Mouse (Mus musculus) frontal cortex, postnatal 10 days (tissue): ENCODE results near the gene Mndal.
"Not testable (repeated sequence)": the region's sequence is repeated elsewhere in the genome, so short reads cannot be mapped to it uniquely, and the experiment has no call there.

ENCODE experiments used
- DNase-seq, 2 experiments: peaks; one replicate each; pipeline ENCODE4 v3.0.0; 2022; ENCODE audit warnings: low spot score in 2 of 2, mixed read lengths in 1 of 2

Gene Mndal

DNA sequence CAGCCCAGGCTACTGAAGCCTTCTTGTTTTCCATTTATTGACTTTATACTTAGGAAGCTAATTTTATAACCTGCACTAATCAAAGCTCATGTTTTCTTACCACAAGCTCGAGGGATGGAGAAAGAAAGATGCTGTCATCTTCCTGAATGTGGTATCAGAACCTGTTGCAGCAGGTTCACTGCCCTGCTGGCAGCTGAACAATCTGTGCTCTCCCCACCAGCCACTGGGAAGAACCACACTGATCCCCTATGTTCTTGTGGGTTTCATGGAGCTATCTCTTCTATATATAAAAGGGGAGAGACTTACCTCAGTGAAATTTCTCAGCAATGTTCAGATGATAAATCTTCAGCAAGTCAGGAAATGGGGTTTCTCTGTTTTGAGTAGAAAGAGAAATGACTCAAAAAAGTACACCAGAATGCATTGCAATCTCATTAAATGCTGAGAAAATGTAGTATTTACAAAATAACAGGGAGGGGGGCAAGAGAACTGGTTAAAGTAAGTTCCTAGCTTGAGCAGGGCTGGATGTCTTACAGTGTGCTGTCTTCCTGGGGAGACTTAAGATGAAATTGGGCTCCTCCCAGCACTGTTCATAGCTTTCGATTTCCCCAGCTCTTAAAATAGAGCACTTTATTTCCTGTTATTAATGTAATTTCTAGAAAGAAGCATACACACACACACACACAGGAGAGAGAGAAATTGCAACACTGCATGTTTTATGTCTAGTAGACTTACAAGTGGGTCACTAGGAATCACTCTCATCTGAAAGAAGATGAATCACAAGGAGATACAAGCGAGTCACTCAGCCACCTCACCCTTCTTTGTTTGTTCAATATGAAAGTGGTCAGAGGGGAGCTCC, at the start of gene Mndal, which contains the start of gene Ifi203:
Gene Mndal, minus strand, starts transcription at position 568 of the 856 bp plus-strand sequence.
Gene Ifi203, minus strand, starts transcription at position 749 of the 856 bp plus-strand sequence.
- DNase-seq = not testable (repeated sequence)

GRCm38 (mm10) chr1:173982694-173983305, 40.5 kb upstream of the Mndal start, which contains the start of gene Ifi202b:
Gene Ifi202b, minus strand, starts transcription at chr1:173982744.
- DNase-seq = not testable (repeated sequence)

DNA sequence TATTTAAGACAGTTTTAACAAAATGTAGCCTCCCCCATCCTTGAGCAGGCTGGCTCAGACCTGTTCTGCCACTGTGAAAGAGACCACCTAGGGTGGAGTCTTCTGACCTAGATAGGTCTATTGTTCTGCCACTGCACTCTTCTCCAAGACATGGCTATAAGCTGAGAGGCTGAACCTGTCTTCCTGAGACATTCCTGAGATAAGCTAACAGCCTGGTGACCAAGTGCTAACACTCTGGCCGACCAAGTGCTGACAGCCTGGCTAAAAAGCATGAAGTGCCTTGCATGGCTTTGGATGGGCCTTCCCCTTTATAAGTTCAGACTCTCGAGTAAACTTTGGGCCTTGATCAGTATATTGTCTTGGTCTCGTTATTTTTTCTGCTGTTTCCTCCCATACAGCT, 38.7 kb upstream of the Mndal start:
- not testable (repeated sequence) for DNase-seq

DNA sequence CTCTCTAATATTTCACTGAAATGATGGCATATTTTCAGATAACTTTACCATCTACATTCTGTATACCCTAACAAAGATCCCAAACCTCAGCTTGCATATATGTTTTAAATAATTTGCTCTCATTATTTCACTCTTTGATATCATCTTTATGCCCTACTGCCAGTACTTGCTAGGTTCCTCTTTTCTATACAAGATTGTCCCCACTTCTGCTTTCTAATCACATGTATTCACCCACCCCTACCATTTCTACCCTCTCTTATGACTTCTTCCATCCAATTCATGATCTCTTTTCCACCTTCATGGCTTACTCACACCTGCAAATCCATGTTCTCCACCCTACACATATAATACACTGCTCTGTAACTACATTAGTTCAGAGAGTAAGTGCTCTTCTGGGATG, 35.3 kb upstream of the Mndal start:
- DNase-seq = no peak

DNA sequence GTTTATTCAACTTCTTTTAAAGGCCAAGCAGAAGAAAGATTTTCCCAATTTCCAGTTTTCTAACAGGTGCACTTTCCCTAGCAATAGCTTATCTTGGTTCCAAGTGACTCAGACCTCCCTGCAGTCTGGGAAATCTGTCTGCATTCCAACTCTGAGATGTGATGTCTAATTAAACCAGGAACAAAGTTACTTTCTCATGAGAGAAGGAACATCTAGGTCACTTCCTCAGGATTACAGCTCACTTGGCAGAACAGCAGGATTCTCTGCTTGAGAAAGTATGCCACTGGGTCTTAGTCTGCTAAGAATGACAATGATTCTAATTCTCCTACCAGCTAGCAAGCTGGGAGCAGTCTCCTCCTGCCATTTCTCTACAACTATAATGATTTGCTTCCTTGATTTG, 30.8 kb upstream of the Mndal start:
- DNase-seq = peak in 1 of 2 experiments; percentile 8

DNA sequence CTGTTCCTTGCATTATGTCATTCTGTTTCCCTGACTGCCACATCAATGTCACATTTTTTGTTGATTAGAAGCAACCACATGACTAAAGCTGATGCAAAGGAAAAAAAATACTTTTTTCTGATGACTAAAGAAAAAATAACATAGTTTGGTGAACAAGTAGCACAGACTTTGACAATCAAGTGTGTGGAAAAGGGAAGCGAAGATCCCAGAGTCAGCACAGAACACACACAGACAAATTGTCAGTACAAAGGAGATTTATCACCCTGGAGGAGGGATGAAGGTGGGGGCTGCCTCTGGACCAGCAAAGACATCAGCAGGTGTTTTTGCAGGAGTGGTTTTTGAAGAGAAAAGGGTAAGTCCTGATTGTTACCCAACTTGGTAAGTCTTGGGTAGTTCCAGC, 19.2 kb upstream of the Mndal start:
- DNase-seq = not testable (repeated sequence)

DNA sequence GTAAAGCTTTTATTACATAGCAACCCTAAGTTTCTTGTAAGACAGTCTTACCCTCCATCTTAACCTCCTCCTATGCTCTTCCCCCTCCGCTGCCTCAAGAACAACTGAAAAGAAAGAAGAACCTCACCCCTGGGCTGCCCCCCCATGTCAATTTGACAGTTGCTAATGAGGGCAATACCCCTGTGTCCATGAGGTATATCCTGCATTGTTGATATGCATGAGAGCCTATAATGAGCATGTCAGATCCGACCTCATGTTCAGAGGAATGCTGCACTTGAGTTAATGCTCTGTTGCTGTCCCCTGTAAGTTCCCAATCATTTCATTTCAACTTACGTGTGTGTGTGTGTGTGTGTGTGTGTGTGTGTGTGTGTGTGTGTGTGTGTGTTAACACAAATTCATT, 17.7 kb upstream of the Mndal start:
- DNase-seq = not testable (repeated sequence)

DNA sequence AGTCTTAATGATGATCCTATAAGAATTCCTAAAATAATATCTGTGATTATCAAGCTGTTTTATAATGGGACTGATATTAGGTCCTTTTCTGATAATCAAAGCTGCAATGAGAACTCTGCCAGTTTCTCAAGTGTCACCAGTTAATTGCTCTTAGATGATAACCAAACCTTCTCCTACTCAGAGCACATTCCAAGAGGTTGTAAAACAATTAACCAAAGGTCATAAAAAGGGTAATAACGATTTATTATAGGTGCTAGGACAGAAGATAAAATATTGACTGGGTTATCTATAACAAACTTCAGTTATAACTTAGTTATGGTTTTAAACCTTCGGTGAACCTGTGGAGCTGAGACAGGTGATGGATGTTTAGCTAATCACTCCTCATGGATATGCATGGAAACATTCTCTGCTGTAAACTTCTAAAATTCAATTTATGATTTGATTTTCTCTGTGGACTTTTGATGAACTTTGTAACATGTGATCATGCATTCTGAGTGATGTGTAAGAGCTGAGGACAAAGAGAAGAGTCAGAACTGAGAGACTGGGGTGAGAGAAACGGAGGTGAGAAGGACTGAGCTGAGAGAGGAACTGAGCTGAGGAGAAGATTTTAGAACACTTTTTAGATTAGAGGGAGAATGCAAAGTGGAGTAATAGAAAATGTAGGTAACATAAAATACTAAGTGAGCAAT, 13.7 kb upstream of the Mndal start:
- DNase-seq = not testable (repeated sequence)

DNA sequence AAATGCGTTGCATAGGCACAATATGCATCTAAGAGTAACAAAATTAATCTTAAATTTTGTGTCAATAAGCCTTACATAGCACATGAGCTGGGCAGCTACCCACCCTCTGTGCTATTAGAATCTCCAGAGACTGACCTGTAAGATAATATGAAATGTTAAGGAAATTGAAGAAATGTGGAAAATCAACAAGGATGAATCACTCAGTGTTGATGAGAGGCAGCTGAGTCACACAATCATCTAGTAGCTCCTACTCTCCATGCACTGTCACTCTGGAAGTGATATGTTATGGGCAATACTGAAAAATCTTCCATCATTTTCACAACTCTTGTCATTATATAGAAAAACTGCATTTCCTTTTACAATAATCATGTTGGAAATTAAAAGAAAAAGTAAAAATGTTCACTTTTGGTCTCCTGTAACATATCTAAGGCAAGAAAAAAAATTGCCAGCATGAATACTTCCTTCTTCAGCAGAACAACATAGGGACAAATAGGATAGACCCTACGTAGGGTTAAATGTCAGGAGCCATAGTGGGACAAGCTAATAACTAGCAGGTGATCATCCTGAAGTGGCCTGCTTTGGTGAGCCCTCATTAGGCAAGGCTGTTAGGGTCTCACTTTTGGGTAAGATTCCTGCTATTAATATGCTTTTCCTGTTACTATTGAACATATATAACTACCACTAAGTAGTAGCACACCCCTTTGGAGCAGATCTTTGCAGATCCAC, 12.9 kb upstream of the Mndal start:
- DNase-seq = no peak

- no peak for DNase-seq
These were observed 11.3 kb upstream of the Mndal start for GRCm38 (mm10) chr1:173953563-173953962.

DNA sequence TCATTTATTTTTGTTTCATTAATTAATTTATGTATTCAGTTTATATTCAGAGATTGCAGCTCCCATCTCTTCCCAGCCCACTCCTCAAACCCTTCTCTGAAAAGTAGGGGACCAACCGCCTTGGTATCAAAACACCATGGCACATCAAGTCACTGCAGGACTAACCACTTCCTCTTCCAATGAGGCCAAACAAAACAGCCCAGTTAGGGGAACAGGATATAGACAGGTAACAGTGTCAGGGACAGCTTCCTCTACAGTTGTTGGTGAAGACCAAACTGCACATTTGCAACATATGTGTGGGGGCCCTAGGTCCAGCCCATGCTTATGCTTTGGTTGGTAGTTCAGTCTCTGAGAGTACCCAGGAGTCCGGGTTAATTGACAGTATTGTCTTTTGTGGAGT, 6.8 kb upstream of the Mndal start:
- DNase-seq = not testable (repeated sequence)

- DNase-seq = not testable (repeated sequence)
These were observed 432 bp upstream of the Mndal start for GRCm38 (mm10) chr1:173942780-173943066.

DNA sequence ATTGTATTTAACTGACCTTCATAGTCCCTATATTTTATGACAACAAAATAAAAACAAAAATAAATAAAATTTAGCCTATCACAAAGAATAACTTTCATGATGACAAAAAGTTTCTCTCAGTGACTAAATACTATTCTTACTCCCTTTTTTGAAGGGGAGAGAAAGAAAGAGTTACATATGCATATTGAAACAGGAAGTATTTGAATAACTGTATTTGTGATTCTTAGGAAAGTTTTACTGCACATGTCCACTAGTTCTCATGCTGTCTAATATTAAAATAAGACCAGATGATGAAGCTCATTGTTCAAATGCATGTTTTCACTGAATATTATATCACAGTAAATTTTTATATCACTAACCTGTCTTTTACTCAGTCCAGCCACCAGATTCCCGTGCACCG, 769 bp downstream of the Mndal start:
- DNase-seq = not testable (repeated sequence)

- not testable (repeated sequence) for DNase-seq
These were observed 23.0 kb downstream of the Mndal start for GRCm38 (mm10) chr1:173919279-173919678.

DNA sequence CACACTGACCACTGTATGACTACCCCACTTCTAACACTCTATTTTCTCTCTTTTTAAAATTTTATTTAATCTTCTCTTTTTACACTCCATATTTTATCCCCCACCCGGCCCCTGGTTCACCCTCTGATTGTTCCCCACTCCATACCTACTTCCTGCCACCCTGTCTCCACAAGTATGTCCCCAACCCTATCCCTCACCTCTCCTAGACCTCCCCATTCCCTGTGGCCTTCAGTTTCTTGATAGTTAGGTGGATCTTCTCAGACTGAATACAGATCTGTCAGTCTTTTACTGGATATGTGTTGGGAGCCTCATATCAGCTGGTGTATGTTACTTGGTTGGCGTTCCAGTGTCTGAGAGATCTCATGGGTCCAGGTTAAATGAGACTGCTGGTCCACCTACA, 27.7 kb downstream of the Mndal start:
- DNase-seq = no peak

DNA sequence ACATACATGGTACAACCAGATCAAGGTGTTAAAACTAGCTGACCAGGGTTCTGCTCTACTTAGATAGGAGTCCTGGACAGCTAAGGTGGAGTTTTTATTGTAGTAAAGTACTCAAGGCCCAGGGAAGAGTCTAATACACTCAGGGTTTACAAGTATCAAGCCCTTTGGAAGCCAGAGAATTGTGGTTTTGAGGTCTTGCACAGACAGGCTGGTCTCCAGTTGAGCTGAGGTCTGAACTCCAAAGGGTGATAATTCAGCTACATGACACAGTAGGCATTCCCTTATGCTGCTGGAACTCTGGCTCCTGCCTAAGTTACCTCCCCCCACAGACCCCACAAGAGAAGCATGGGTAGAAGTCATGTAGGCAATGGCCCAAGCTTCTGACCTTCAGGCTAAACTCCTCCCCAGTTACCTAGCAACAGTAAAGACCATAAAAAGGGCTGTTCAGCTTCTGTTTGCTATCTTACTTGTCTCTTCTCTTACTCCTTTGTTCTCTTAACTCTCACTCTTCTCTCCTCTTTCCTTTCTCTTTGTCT, 29.0 kb downstream of the Mndal start:
- DNase-seq = not testable (repeated sequence)

DNA sequence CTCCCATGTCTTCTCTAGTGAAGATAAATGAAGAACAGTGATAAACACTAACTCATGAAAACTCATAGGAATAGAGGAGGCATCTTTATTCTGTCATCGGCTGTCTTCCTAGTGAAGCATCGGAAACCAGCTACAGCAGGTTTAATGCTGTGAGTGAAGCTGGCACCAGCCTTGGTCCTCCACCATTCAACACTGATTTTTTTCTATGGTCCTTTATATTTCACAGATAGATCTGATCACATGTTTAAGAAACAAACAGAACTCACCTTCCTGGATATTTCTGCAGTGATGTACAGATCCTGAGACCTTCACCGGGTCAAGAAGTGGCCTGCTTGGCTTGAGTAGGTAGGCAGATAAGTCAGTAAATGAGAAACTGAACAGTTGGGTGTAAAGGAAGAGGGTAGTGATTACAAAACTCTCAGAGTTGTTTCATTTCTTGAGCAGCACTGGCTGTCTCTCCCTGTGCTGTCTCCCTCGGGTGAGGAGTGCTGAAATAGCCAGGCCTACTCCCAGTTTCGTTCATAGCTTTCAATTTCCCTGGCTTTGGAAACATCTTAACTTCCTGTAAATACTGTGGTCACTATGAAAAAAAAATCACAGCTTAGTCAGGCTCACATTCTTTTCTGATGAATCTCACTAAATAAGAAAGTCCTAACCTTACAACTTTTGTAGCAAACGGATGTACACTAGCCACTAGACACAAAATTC, 29.6 kb downstream of the Mndal start, which contains the start of gene Ifi211:
Gene Ifi211, minus strand, starts transcription at position 499 of the 708 bp plus-strand sequence.
- DNase-seq = not testable (repeated sequence)

DNA sequence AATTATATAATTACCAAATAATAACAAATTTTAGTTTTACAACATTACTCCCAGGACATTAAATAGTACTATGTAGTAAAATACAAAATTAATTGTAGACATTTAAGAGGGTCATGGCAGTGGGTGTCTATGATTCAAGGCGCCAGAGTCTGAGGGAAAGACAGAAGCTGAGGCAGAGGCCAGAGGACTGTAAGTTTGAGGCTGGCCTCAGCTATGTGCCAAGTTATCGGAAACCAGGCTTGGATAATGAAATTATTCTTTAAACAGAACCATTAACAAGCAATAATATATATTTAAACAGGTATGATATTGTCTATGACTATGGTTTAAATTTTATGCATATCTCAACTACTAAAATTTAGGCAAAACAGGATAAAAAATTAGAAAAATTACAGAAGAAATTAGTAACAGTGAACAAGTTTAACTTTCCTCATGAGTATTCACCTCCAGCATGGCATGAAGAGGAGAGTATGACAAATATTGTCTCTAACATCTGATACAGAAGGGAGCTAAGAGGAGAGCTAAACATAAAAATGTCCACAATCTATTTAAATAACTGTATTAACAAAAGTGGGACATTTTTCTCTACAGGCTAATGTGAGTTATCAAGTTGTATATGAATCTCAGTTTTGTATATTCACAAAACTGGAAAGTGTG, 30.4 kb downstream of the Mndal start:
- no peak for DNase-seq

- not testable (repeated sequence) for DNase-seq
These were observed 33.9 kb downstream of the Mndal start for GRCm38 (mm10) chr1:173908390-173908789.

DNA sequence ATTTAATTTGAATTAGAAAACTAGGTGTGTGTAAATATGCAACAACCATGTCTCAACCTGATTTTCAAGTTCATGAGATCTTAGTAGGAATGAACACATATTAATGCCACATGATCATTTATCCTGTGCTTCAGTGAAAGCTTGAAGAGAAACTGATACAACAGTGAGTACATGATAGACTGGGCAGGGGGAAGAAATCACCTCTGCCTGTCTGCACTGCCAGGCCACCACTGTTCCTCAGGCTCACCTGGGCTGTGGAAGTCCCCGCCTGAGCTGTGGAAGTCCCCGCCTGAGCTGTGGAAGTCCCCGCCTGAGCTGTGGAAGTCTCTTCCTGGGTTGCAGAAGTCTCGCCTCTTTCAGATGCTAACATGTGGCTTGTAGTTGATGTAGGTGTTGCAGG, 36.4 kb downstream of the Mndal start:
- not testable (repeated sequence) for DNase-seq
